Comparison of ENCODE assay signal across 9 mouse cellular contexts in the genomic region with DNA sequence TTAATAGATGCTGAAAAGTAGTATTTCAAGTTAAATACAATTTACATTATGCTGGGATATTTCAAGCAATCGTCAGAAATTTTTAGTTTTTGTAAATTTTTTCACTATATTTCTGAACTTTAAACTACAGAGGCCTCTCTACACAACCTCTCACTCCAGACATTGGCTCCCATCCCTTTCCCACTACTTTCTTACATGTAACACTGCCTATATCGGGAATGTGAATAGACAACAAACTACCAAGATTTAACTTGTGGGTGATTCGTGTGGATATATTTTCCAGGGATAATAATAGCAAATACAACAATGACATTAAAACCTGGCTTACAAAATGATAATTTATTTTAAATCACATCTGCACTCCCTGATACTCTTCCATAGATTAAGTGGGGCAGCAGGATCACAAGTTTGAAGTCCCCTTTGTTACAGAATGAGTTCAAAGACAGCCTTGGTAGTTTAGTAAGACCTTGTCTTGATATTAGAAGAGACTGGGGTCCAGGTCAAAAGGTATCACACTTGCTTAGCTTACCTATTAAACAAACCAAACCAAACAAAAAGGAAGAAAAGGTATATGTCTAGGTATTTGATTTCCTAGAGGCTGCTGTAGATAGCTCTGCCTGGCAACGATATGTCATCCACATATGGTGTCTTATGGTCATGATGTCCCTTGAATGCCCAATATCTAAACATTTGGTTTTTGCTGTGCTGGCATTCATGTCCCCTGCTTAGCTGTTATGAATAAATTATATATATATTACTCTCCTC. TPM values are rescaled to one million over a fixed set of nuclear protein-coding genes. Genes with fewer than 3 reads are reported as not detected.
DNase-seq lines count a peak whose midpoint lies in the region; ATAC-seq and TF ChIP-seq lines count a peak whose summit lies in the region.
"Had no signal": no experiment of that assay in that cellular context is flagged by ENCODE, and none has a peak within 500 bp of the region (broad histone marks: within the 10 kb centered on the region; RNA-seq: fewer than 3 reads in every experiment).

No protein-coding gene starts in this region.

- H3K9me3 ChIP-seq in heart, embryonic 10.5 days = no peaks in the 10 kb centered on the region
- H3K9me3 ChIP-seq in midbrain, embryonic 12.5 days = no peaks in the 10 kb centered on the region
- no peaks in the 10 kb centered on the region for H3K9me3 ChIP-seq in midbrain, postnatal 0 days (ENCODE audit: low read length)
- H3K9me3 ChIP-seq in limb, embryonic 10.5 days (replicated peaks) = no peaks in the 10 kb centered on the region
- no peaks in the 10 kb centered on the region for H3K9me3 ChIP-seq in neural tube, embryonic 15.5 days (replicated peaks)

- no peaks in the 10 kb centered on the region for H3K36me3 ChIP-seq in heart, embryonic 10.5 days
- H3K36me3 ChIP-seq in midbrain, embryonic 12.5 days = no peaks in the 10 kb centered on the region
- no peaks in the 10 kb centered on the region for H3K36me3 ChIP-seq in midbrain, postnatal 0 days (ENCODE audit: insufficient read depth, low read length)
- H3K36me3 ChIP-seq in limb, embryonic 10.5 days = no peaks in the 10 kb centered on the region
- H3K36me3 ChIP-seq in neural tube, embryonic 15.5 days = no peaks in the 10 kb centered on the region

- no peak for TF ChIP-seq CTCF in midbrain, postnatal 0 days (IDR thresholded peaks at IDR 0.05)

- ATAC-seq in midbrain, embryonic 12.5 days (ENCODE audit: low FRiP score, low read depth) = no peak
- ATAC-seq in midbrain, postnatal 0 days (ENCODE audit: low FRiP score) = no peak
- no peak for ATAC-seq in neural tube, embryonic 15.5 days (ENCODE audit: low FRiP score)

- H3K9ac ChIP-seq in midbrain, embryonic 12.5 days (replicated peaks) = no peak overlapping the region
- H3K9ac ChIP-seq in midbrain, postnatal 0 days (replicated peaks; ENCODE audit: low read length, poor library complexity, severe bottlenecking) = no peak overlapping the region
- no peak overlapping the region for H3K9ac ChIP-seq in neural tube, embryonic 15.5 days (replicated peaks)

- intact Hi-C loops in heart, postnatal 14 days (cut with DNase I) = loop anchor here (10.0 kb wide), 1 partner anchor 1929 kb away; no protein-coding TSS in a partner anchor

- whole genome bisulfite sequencing in heart, embryonic 10.5 days = 62% methylated on average over 4 of the region's 4 CpGs
- 63% methylated on average over 4 of the region's 4 CpGs for WGBS in midbrain, embryonic 12.5 days
- WGBS in midbrain, postnatal 0 days = 53% methylated on average over 4 of the region's 4 CpGs
- 63% methylated on average over 4 of the region's 4 CpGs for WGBS in limb, embryonic 10.5 days
- WGBS in neural tube, embryonic 15.5 days = 61% methylated on average over 4 of the region's 4 CpGs

- H3K4me1 ChIP-seq in heart, embryonic 10.5 days = peaks cover 6% of the 10 kb centered on the region
- H3K4me1 ChIP-seq in midbrain, embryonic 12.5 days = peaks cover 12% of the 10 kb centered on the region; the same call in 1 of the 2 replicates
- peaks cover 4% of the 10 kb centered on the region; the same call in 1 of the 2 replicates for H3K4me1 ChIP-seq in midbrain, postnatal 0 days (ENCODE audit: insufficient read depth, low read length)
- peaks cover 7% of the 10 kb centered on the region for H3K4me1 ChIP-seq in limb, embryonic 10.5 days
- H3K4me1 ChIP-seq in neural tube, embryonic 15.5 days = peaks cover 14% of the 10 kb centered on the region

- peak overlapping the region; percentile 52 for H3K4me2 ChIP-seq in midbrain, embryonic 12.5 days (replicated peaks)
- H3K4me2 ChIP-seq in midbrain, postnatal 0 days (ENCODE audit: low read depth, low read length, poor library complexity, severe bottlenecking) = no peak overlapping the region
- peak overlapping the region; percentile 34; the same call in 1 of the 2 replicates for H3K4me2 ChIP-seq in neural tube, embryonic 15.5 days

- no peak for DNase-seq in heart, embryonic 10.5 days (ENCODE audit: low spot score)
- DNase-seq in heart, postnatal 14 days = no peak
- no peak for DNase-seq in midbrain, postnatal 0 days (ENCODE audit: low spot score)
- peak; percentile 22 for DNase-seq in limb, embryonic 10.5 days (ENCODE audit: low spot score)
- DNase-seq in urinary bladder, postnatal 4 days (ENCODE audit: low spot score in 2 of 2) = no peak
- no peak for DNase-seq in cerebellum, adult 11-12 months
- DNase-seq: adrenal gland, adult 8-10 months had no signal

- no peaks in the 10 kb centered on the region for H3K27me3 ChIP-seq in heart, embryonic 10.5 days (ENCODE audit: insufficient read depth, poor library complexity, severe bottlenecking)
- no peaks in the 10 kb centered on the region for H3K27me3 ChIP-seq in midbrain, embryonic 12.5 days
- no peaks in the 10 kb centered on the region for H3K27me3 ChIP-seq in midbrain, postnatal 0 days (ENCODE audit: insufficient read depth, low read length)
- no peaks in the 10 kb centered on the region for H3K27me3 ChIP-seq in limb, embryonic 10.5 days (ENCODE audit: low read depth, poor library complexity, severe bottlenecking)
- H3K27me3 ChIP-seq in neural tube, embryonic 15.5 days (replicated peaks) = no peaks in the 10 kb centered on the region

- H3K27ac ChIP-seq in heart, embryonic 10.5 days = peak overlapping the region; percentile 85
- H3K27ac ChIP-seq in midbrain, embryonic 12.5 days (replicated peaks) = peak overlapping the region; percentile 79
- H3K27ac ChIP-seq in midbrain, postnatal 0 days (ENCODE audit: low read depth, low read length) = no peak overlapping the region
- H3K27ac ChIP-seq in limb, embryonic 10.5 days = peak overlapping the region; percentile 87
- no peak overlapping the region for H3K27ac ChIP-seq in neural tube, embryonic 15.5 days (replicated peaks)

- peak overlapping the region; percentile 53 for H3K4me3 ChIP-seq in heart, embryonic 10.5 days
- no peak overlapping the region for H3K4me3 ChIP-seq in midbrain, embryonic 12.5 days
- no peak overlapping the region for H3K4me3 ChIP-seq in midbrain, postnatal 0 days (ENCODE audit: low read depth, low read length)
- peak overlapping the region; percentile 51 for H3K4me3 ChIP-seq in limb, embryonic 10.5 days
- H3K4me3 ChIP-seq in neural tube, embryonic 15.5 days (replicated peaks) = no peak overlapping the region

RNA-seq across cellular contexts. Expression of a gene that starts 1.4 kb away (rescaled TPM):
- polyA plus RNA-seq in heart, embryonic 10.5 days (2016; fragmentation: Nextera tagmentation; extraction: Ambion mirVana) = 2.6 and 3.2 TPM in 2 replicates
- total RNA-seq in heart, postnatal 14 days (2021) = 100 to 1,000 TPM in 1 of 2 experiments, 10 to 100 TPM in 1; 70.3 to 154 TPM
- polyA plus RNA-seq in midbrain, embryonic 12.5 days (2016; fragmentation: Nextera tagmentation; extraction: Ambion mirVana) = 14.7 and 16.1 TPM in 2 replicates
- 124 and 290 TPM in 2 replicates for total RNA-seq in midbrain, postnatal 0 days (2014; rRNA removed)
- polyA plus RNA-seq in midbrain, postnatal 0 days (2015; fragmentation: Nextera tagmentation; extraction: Ambion mirVana) = 0.50 and 0.51 TPM in 2 replicates
- 6.3 and 9.7 TPM in 2 replicates for polyA plus RNA-seq in limb, embryonic 10.5 days (2016; fragmentation: Nextera tagmentation; extraction: Ambion mirVana)
- 1.2 and 2.0 TPM in 2 replicates for polyA plus RNA-seq in neural tube, embryonic 15.5 days (2015; fragmentation: Nextera tagmentation; extraction: Ambion mirVana)

RNA-seq across cellular contexts. Expression of a gene that starts 2.6 kb away (rescaled TPM):
- polyA plus RNA-seq in heart, embryonic 10.5 days (2016; fragmentation: Nextera tagmentation; extraction: Ambion mirVana) = 16.1 and 23.3 TPM in 2 replicates
- total RNA-seq in heart, postnatal 14 days (2021) = 100 to 1,000 TPM in 1 of 2 experiments, 10 to 100 TPM in 1; 54.2 to 146 TPM
- polyA plus RNA-seq in midbrain, embryonic 12.5 days (2016; fragmentation: Nextera tagmentation; extraction: Ambion mirVana) = 53.0 and 53.2 TPM in 2 replicates
- total RNA-seq in midbrain, postnatal 0 days (2014; rRNA removed) = 98.5 and 290 TPM in 2 replicates
- 2.1 and 2.4 TPM in 2 replicates for polyA plus RNA-seq in midbrain, postnatal 0 days (2015; fragmentation: Nextera tagmentation; extraction: Ambion mirVana)
- 55.9 and 60.6 TPM in 2 replicates for polyA plus RNA-seq in limb, embryonic 10.5 days (2016; fragmentation: Nextera tagmentation; extraction: Ambion mirVana)
- 3.0 and 12.1 TPM in 2 replicates for polyA plus RNA-seq in neural tube, embryonic 15.5 days (2015; fragmentation: Nextera tagmentation; extraction: Ambion mirVana)

RNA-seq across cellular contexts. Expression of a gene that starts 3.3 kb away (rescaled TPM):
- 3.4 and 4.4 TPM in 2 replicates for polyA plus RNA-seq in heart, embryonic 10.5 days (2016; fragmentation: Nextera tagmentation; extraction: Ambion mirVana)
- total RNA-seq in heart, postnatal 14 days (2021) = 10 to 100 TPM; 44.8 to 83.6 TPM
- 5.0 and 8.0 TPM in 2 replicates for polyA plus RNA-seq in midbrain, embryonic 12.5 days (2016; fragmentation: Nextera tagmentation; extraction: Ambion mirVana)
- total RNA-seq in midbrain, postnatal 0 days (2014; rRNA removed) = 143 and 315 TPM in 2 replicates
- polyA plus RNA-seq in midbrain, postnatal 0 days (2015; fragmentation: Nextera tagmentation; extraction: Ambion mirVana) = 1.6 and 2.0 TPM in 2 replicates
- 4.4 and 5.9 TPM in 2 replicates for polyA plus RNA-seq in limb, embryonic 10.5 days (2016; fragmentation: Nextera tagmentation; extraction: Ambion mirVana)
- 1.0 and 2.6 TPM in 2 replicates for polyA plus RNA-seq in neural tube, embryonic 15.5 days (2015; fragmentation: Nextera tagmentation; extraction: Ambion mirVana)

RNA-seq across cellular contexts. Expression of a gene that starts 7.0 kb away (rescaled TPM):
- 1.4 and 2.9 TPM in 2 replicates for polyA plus RNA-seq in heart, embryonic 10.5 days (2016; fragmentation: Nextera tagmentation; extraction: Ambion mirVana)
- 10 to 100 TPM; 26.5 to 61.9 TPM for total RNA-seq in heart, postnatal 14 days (2021)
- polyA plus RNA-seq in midbrain, embryonic 12.5 days (2016; fragmentation: Nextera tagmentation; extraction: Ambion mirVana) = 2.5 and 4.5 TPM in 2 replicates
- total RNA-seq in midbrain, postnatal 0 days (2014; rRNA removed) = 491 and 821 TPM in 2 replicates
- 0.61 TPM in 1 of 2 replicates, not detected in the other for polyA plus RNA-seq in midbrain, postnatal 0 days (2015; fragmentation: Nextera tagmentation; extraction: Ambion mirVana)
- polyA plus RNA-seq in limb, embryonic 10.5 days (2016; fragmentation: Nextera tagmentation; extraction: Ambion mirVana) = 3.5 and 3.7 TPM in 2 replicates
- polyA plus RNA-seq in neural tube, embryonic 15.5 days (2015; fragmentation: Nextera tagmentation; extraction: Ambion mirVana) = 0.83 TPM in 1 of 2 replicates, not detected in the other

RNA-seq across cellular contexts. Expression of a gene that starts 7.5 kb away (rescaled TPM):
- polyA plus RNA-seq in heart, embryonic 10.5 days (2016; fragmentation: Nextera tagmentation; extraction: Ambion mirVana) = 0.28 TPM in 1 of 2 replicates, not detected in the other
- 10 to 100 TPM; 33.4 to 91.7 TPM for total RNA-seq in heart, postnatal 14 days (2021)
- polyA plus RNA-seq in midbrain, embryonic 12.5 days (2016; fragmentation: Nextera tagmentation; extraction: Ambion mirVana) = 0.41 and 1.3 TPM in 2 replicates
- 171 and 405 TPM in 2 replicates for total RNA-seq in midbrain, postnatal 0 days (2014; rRNA removed)
- not detected in 2 replicates for polyA plus RNA-seq in midbrain, postnatal 0 days (2015; fragmentation: Nextera tagmentation; extraction: Ambion mirVana)
- 0.51 and 0.62 TPM in 2 replicates for polyA plus RNA-seq in limb, embryonic 10.5 days (2016; fragmentation: Nextera tagmentation; extraction: Ambion mirVana)
- polyA plus RNA-seq in neural tube, embryonic 15.5 days (2015; fragmentation: Nextera tagmentation; extraction: Ambion mirVana) = not detected in 2 replicates

Comparison
In these comparisons a context has a peak if more than half of its experiments do, and no peak if none do; other contexts are left out.
1. H3K27ac ChIP-seq: peak in heart, embryonic 10.5 days (single experiment), midbrain, embryonic 12.5 days (single experiment) and limb, embryonic 10.5 days (single experiment); none in midbrain, postnatal 0 days (single experiment) and neural tube, embryonic 15.5 days (single experiment).
2. H3K4me3 ChIP-seq: peak in heart, embryonic 10.5 days (single experiment) and limb, embryonic 10.5 days (single experiment); none in midbrain, embryonic 12.5 days (single experiment), midbrain, postnatal 0 days (single experiment) and neural tube, embryonic 15.5 days (single experiment).